ENCODE assay signal across 8 mouse cellular contexts in genomic region chr3:121093509-121093908, GRCm38 (mm10).
DNase-seq lines count a peak whose midpoint lies in the region; ATAC-seq lines count a peak whose summit lies in the region.

No protein-coding gene starts in this region.

- H3K4me2 ChIP-seq in kidney, embryonic 16.5 days (replicated peaks; ENCODE audit: low read depth, low read length), result no peak overlapping the region
- H3K4me2 ChIP-seq in neural tube, embryonic 14.5 days (ENCODE audit: low read depth, low read length), result no peak overlapping the region

- no peaks in the 10 kb centered on the region for H3K36me3 ChIP-seq in kidney, embryonic 16.5 days (ENCODE audit: insufficient read depth, low read length)
- no peaks in the 10 kb centered on the region for H3K36me3 ChIP-seq in neural tube, embryonic 14.5 days (ENCODE audit: control insufficient read depth, insufficient read depth, low read length)

- peak; percentile 16 for DNase-seq in kidney, adult 18-20 months
- peak; percentile 12 for DNase-seq in CD4-positive helper T cell, adult 2 months (ENCODE audit: low read depth, low spot score)
- DNase-seq in adrenal gland, adult 2 months, result peak; percentile 29
- peak; percentile 26 for DNase-seq in embryo, embryonic 11.5 days (ENCODE audit: low read depth, low spot score)
- peak; percentile 49 to 54 for DNase-seq in layer of hippocampus, postnatal 14 days (ENCODE audit: low spot score in 2 of 2)
- no peak for DNase-seq in gastrocnemius, adult 18-20 months (ENCODE audit: low spot score)

- H3K9ac ChIP-seq in kidney, embryonic 16.5 days (replicated peaks; ENCODE audit: low read length), result no peak overlapping the region
- no peak overlapping the region for H3K9ac ChIP-seq in neural tube, embryonic 14.5 days (replicated peaks; ENCODE audit: low read depth, low read length)

- H3K4me3 ChIP-seq in kidney, embryonic 16.5 days (ENCODE audit: low read length), result no peak overlapping the region
- no peak overlapping the region for H3K4me3 ChIP-seq in neural tube, embryonic 14.5 days (ENCODE audit: low read depth, low read length)

- 46% methylated on average over 6 of the region's 6 CpGs for WGBS in kidney, embryonic 16.5 days
- 35% methylated on average over 6 of the region's 6 CpGs for WGBS in neural tube, embryonic 14.5 days

- H3K9me3 ChIP-seq in kidney, embryonic 16.5 days (ENCODE audit: low read length), result peaks cover 4% of the 10 kb centered on the region; the same call in 1 of the 2 replicates
- no peaks in the 10 kb centered on the region for H3K9me3 ChIP-seq in neural tube, embryonic 14.5 days (ENCODE audit: control insufficient read depth, low read length)

- no peak for ATAC-seq in kidney, embryonic 16.5 days (ENCODE audit: low FRiP score, low TSS enrichment)
- 0 out of 2 replicates have a peak, but pooled peaks have one; percentile 34 for ATAC-seq in neural tube, embryonic 14.5 days (ENCODE audit: low read depth)

- H3K27ac ChIP-seq in kidney, embryonic 16.5 days (ENCODE audit: low read length), result no peak overlapping the region
- H3K27ac ChIP-seq in neural tube, embryonic 14.5 days (ENCODE audit: low read depth, low read length), result no peak overlapping the region

- H3K27me3 ChIP-seq in kidney, embryonic 16.5 days (ENCODE audit: insufficient read depth, low read length), result no peaks in the 10 kb centered on the region
- no peaks in the 10 kb centered on the region for H3K27me3 ChIP-seq in neural tube, embryonic 14.5 days (ENCODE audit: control insufficient read depth, insufficient read depth, low read length)

- H3K4me1 ChIP-seq in kidney, embryonic 16.5 days (ENCODE audit: insufficient read depth, low read length), result no peaks in the 10 kb centered on the region
- H3K4me1 ChIP-seq in neural tube, embryonic 14.5 days (ENCODE audit: control insufficient read depth, insufficient read depth, low read length), result no peaks in the 10 kb centered on the region
